Mouse (Mus musculus): ENCODE measurements around the gene Gucy1b2.

Gucy1b2 gene

DNA sequence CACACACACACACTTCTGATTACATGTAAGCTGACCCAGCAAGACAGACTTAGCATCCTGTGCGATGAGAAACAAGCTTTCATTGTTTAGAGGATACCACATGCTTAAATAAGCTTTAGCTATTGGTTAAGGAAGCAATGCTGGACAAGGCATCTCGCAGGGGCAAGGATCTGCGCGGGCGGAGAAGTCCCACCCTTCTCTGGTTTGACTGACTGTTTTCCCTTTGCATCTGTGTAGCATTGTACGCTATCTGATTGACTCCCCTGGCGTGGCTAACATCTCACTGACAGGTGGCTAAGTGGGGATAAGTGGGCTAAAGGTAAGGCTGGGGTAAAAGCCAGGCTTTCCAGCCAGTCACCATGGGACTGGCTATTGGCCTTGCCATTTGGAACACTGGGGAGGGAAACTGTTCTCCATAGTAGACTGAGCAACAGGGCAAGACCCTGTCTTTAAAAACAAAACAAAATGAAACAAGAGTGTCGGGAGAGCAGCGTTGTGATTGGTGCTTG lies at the start of gene Gucy1b2:
Gene Gucy1b2, minus strand, starts transcription at position 51 of the 509 bp plus-strand sequence.
- no peak for DNase-seq (ENCODE audit: low spot score)

- DNase-seq (ENCODE audit: low spot score), result no peak
These were observed 41.3 kb upstream of the Gucy1b2 start for GRCm38 (mm10) chr14:62497391-62497790.

DNA sequence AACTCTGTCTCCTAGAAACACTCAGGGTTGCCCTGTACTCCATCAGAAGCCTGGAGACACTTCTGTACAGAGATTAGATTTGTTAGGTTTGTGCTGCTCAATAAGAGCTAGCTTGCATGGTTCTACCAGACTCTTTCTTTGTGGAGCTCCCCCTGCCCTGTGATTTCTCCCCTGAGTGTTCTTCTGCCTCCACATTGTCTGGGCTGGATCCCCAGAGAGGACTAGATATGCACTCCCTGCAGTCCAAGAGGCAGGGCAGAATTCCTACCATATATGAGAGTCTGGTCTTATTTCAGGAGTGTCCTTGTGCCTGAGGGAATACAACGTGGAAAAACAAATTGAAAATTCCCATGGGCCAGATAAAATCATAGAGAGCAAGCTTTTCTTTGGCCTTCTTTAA lies 40.4 kb upstream of the Gucy1b2 start:
- DNase-seq (ENCODE audit: low spot score), result no peak

- peak; percentile 49 for DNase-seq (ENCODE audit: low spot score)
These were observed 37.4 kb upstream of the Gucy1b2 start for GRCm38 (mm10) chr14:62493456-62493855.

DNA sequence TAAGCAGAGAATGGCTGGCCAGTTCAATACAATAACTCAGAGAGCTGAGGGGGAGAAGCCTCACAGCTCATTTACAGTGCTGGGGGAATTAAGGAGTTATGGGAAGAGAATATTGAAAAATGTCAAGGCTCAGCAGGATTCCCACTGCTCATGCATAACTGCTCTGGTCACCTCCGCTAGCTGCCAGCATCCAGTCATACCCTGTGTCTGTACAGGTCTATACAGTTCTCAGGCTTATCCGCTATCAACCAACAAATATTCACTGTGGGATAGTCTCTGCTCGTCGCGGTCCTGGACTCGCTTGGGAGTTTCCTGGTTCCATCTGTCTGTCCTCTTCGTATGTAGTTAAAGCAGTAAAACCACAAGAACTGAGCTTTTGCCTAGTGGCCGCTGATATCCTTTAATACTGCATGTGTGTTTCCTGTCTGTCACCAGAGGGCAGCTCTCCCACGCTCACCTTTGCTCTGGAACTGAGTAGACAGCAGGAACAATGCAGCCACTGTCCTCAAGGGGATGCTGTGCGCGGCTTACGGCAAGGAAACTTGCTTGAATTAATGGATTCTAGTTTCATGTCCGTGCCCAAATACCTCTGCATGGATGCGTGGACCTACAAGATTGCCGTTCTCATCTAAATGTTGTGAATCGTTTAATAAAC lies 36.2 kb upstream of the Gucy1b2 start:
- DNase-seq (ENCODE audit: low spot score), result peak; percentile 88

DNA sequence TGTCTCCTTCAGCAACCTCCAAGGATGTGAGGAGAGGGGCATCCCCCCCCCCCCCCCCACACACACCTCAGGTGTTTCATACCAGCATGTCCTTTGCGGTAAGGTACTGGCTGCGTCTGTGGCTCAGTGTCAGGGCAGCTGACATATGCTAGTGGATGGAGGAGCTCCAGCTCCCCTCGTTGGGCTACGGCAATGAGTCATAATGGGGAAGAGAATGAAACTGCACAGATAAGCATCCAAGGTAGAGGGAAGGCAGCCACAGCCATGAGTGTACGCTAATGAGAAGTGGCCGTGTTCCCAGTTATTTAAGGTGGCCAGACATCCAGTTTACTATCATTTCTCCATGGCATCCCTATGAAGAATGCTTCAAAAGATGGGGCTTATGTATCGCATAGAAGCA lies 32.2 kb upstream of the Gucy1b2 start:
- peak; percentile 26 for DNase-seq (ENCODE audit: low spot score)

DNA sequence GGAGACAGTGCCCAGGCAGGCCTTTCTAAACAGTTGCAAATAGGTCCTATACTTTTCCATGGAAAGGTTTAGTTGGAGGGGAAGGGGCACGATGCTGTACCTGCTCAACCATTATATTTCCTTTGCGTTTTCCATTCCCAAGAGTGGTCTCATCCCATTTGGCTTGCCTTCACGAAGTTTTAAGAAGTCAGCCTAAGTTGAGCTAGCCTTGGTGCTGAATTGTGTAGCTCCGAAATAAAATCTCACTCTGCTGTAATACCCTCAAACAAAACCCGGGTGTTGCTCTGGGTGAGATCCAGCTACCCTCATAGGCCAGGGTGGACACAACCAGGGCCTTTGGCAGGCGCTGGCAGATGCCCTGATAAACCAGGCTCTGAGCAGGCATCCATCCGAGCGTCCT lies 25.3 kb upstream of the Gucy1b2 start:
- no peak for DNase-seq (ENCODE audit: low spot score)

- DNase-seq (ENCODE audit: low spot score), result no peak
These were observed 23.3 kb upstream of the Gucy1b2 start for GRCm38 (mm10) chr14:62479395-62479794.

DNA sequence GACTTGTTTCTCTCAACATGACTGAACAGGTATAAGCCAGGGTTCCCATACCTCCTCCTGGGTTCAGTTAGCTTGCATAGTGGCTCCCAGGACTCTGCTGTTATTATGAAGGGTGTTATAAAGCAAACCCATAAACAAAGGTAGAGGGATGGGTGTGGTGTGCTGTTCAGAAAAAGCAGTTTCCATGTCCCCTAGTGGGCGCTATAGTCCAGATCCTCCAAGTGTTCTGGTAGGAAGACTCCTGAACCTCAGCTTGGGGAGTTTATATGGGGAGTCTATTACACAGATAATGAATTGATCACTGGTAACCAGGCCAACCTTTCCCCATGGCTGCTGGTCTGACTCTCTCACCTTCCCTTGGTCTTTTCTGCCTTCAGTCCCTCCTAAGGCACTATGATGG lies 18.4 kb upstream of the Gucy1b2 start:
- no peak for DNase-seq (ENCODE audit: low spot score)

DNA sequence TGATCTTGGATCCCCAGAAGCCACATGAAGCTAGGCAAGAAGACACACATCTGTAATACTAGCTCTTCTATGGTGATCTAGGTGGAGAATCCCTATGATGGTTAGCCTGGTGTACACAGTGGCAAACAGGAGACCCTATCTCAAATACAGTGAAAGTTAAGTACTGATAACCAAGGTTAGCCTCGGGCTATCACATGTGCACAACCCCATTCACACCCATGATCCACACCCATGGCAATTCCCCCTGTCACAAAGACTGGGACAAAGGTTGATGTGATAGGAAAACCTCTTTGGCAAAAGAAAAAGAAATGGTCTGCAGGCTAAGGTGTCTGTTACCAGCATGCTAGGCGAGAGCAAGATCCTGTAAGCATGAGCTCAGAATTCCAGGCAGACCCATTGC lies 16.0 kb upstream of the Gucy1b2 start:
- no peak for DNase-seq (ENCODE audit: low spot score)

DNA sequence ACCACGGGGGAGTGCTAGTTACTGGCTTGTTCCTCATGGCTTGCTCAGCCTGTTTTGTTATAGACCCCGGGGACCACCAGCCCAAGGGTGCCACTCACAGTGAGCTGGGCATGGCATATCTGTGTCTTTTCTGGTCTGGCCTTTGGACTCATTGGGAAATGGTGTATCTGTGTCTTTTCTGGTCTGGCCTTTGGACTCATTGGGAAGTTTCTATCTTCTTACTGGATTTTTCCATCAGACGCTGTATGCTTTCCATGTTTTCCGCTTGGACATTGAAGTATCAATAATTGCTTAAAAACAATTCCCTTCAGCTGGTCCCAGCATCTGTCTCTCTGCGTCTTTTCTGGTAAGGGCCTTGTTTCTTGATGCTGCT lies 12.7 kb upstream of the Gucy1b2 start:
- DNase-seq (ENCODE audit: low spot score), result no peak

DNA sequence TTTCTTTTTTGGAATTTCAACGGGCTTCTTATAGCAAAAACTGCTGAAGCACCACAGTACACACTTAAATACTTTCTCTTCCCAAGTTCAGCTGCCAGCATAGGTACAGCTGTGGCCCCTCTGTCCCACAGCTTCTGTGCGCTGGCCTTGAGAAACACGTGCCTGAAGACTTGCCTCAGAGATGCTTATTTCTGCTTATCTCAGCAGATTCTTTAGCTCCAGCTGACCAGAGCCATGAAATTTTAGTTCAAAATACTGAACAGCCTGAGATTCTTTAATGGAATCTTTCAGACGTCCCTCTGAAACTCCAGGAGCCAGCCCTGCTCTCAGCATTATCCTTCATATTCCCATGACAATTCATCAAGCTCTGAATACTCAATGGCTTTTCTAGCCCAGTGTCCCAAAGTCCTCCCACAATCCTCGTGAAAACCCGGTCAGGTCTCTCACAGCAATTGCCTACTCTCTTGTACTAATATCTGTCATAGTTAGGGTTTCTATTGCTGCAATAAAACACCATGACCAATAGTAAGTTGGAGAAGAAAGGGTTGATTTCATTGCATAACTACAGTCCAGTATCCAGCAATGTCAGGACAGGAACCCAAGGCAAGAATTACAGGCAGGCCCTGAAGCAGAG lies 12.1 kb upstream of the Gucy1b2 start:
- no peak for DNase-seq (ENCODE audit: low spot score)

DNA sequence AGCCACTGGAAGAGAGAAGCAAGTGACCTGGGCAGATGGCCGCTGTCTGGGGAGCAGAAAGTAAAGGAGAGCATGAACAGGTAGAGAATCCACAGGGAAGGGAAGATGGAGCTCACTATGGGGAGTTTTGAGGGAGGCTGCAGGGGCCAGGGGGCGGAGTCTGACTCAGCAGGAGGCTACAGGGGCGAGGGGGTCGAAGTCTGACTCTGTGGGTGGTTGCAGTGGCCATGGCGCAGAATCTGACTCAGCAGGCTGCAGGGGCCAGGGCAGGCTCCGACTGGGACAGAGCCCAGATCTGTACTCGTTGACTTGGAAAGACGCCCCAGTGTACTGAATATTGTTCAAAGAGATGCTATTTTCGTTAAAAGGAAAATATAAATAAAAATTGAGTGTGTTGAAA lies 8.9 kb upstream of the Gucy1b2 start:
- no peak for DNase-seq (ENCODE audit: low spot score)

DNA sequence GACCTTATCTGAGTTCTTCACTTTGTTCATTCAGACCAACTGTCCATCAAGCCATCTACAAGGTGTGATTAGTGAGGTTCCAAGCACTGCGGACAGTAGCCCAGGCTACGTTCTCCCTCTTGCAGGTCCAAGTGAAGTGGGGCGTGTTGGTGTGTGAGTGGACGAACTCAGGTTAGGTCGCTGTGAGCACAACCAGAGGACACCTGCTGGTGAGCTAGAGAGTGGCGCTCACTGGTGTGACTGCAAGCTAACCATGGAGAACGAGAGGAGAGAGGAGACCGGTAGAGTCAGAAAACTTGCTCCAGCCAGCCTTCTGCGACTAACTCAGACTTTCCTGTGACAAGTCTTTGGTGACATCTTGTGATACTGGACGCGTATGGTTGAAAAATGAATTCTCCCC lies 3.5 kb upstream of the Gucy1b2 start:
- no peak for DNase-seq (ENCODE audit: low spot score)

GRCm38 (mm10) chr14:62457420-62458181 lies 1.5 kb upstream of the Gucy1b2 start:
- peak; percentile 88 for DNase-seq (ENCODE audit: low spot score)

DNA sequence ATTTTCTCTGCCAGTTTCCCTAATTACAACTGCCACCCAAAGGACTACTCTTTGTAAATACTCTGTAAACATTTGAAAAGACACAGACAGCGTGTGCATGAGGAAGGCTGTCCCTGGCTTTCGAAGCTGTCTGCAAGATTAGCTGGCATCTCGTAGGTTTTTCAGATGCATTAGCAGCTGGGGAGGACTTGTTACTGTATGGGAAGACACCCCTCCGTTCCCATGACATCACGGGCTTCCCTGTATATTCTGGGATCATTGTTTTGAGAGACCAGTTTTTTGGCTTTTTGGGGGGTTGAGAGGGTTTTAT lies 564 bp downstream of the Gucy1b2 start:
- DNase-seq (ENCODE audit: low spot score), result no peak

DNA sequence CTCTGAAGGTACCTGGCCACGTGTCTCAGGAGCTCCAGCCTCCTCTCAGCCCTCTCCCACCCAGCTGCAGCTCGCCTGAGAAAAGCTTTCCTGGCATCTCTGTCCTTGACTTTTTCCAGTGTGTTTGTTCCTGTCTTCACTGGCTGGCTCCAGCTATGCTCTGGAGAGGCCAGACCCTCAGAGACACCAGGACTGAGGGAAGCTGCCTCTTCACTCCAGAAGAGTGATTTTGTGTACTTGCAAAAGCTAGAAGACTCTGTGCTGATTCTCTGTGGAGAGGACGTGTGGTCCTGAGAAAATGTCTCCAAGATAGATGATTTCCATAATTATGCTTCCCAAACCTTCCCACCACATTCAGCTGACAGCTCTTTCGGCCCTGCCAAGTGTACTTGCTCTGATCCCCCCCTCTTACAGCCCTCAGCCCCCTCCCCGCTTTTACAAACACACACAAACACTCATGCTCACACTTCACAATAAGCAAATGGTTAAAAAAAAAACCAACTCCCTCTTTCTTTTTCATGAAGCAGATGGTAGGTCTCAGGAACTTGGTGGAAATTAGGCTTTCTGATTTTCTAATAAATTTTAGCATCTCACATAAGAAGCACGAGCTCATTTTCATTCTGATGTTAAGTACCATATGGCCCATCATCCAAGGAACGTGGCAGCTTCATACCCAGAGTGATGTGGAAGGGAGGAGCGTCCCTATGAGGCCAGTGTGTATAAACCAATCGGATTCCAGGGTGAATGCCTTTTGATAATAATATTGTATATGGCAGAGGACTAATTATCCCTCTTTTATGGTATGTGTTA lies 1.1 kb downstream of the Gucy1b2 start:
- DNase-seq (ENCODE audit: low spot score), result no peak

GRCm38 (mm10) chr14:62454136-62454535 lies 2.0 kb downstream of the Gucy1b2 start:
- DNase-seq (ENCODE audit: low spot score), result no peak

GRCm38 (mm10) chr14:62453276-62453675 lies 2.8 kb downstream of the Gucy1b2 start:
- no peak for DNase-seq (ENCODE audit: low spot score)

DNA sequence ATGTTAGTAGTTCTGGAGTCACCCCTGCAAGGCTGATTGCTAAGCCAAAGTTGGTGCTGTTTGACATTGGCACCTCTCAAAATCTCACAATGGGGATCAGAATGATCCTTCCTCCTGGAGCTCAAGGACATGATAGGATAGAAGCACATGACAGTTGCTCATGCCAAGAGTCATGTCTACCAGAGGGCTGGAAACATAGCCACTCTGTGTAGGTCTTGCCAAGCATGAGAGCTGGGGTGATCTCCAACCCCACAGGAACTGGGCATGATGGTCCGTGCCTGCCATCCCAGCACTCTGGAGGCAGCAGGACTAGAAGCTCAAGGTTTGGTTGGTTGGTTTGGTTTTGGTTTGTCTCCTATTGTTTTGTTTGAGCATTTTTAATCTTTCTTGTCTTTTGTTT lies 5.4 kb downstream of the Gucy1b2 start:
- DNase-seq (ENCODE audit: low spot score), result no peak

DNA sequence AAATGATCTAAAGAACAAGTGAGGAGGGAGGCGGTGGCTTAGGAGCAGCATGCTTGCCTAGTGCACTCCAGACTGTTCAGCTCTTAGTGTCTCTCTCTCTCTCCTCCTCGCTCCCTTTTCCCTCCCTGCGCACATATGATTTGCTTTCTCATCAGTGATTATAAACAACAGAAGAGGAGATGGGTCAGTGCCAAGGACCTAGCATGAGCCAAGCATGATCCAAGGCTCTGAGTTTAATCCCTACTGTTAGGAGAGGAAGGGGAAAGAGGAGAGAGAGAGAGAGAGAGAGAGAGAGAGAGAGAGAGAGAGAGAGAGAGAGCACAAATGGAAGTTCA lies 8.9 kb downstream of the Gucy1b2 start:
- no peak for DNase-seq (ENCODE audit: low spot score)

- DNase-seq (ENCODE audit: low spot score), result no peak
These were observed 9.5 kb downstream of the Gucy1b2 start for GRCm38 (mm10) chr14:62446385-62447213.
